Mouse (Mus musculus): ENCODE results near the gene Tbc1d1. TPM values are rescaled to one million over a fixed set of nuclear protein-coding genes. Genes with fewer than 3 reads are reported as not detected.
A peak's percentile ranks its signal among the peaks of the same experiment; 100 is the strongest.

Tbc1d1 gene
- total RNA-seq, 2 experiments from 2014 or later = 57.2 to 73.9 TPM

GRCm38 (mm10) chr5:64379829-64380228, 223.7 kb downstream of the Tbc1d1 start:
- no peak for DNase-seq (ENCODE audit: low spot score)

DNA sequence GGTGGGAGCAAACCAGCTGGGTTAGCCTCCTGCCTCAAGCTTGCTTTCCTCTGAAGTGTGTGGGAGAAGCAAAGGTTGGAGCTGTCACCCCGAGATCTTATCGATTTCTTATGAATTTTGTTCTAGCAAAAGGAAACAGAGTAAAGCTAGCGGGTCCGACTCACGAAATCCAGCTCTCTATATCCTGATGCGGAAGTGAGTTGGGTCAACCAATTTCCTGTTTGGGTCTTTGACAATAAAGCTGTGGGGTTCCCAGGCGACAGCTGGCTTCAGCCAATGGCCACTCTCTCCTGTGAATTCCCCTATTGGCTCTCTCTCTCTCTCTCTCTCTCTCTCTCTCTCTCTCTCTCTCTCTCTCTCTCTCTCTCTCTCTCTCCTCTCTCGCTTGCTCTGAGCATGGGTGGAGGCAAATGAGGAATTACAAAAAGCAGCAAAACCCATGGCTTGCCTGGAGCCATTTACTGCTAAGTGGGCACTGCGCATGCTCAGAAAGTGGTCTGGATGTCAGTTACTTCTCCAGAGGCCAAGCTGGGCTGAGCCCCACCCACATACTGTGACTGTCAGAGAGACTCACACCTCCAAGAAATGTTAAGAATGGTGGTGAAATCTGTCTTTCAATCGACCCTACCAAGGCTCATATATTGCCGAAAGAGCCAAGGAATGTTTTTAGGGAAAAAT, 224.7 kb downstream of the Tbc1d1 start:
- DNase-seq (ENCODE audit: low spot score) = no peak

- no peak for DNase-seq (ENCODE audit: low spot score)
Observed at GRCm38 (mm10) chr5:64381538-64381937, 225.4 kb downstream of the Tbc1d1 start.

GRCm38 (mm10) chr5:64382451-64383057, 226.4 kb downstream of the Tbc1d1 start:
- peak; percentile 82 for DNase-seq (ENCODE audit: low spot score)

DNA sequence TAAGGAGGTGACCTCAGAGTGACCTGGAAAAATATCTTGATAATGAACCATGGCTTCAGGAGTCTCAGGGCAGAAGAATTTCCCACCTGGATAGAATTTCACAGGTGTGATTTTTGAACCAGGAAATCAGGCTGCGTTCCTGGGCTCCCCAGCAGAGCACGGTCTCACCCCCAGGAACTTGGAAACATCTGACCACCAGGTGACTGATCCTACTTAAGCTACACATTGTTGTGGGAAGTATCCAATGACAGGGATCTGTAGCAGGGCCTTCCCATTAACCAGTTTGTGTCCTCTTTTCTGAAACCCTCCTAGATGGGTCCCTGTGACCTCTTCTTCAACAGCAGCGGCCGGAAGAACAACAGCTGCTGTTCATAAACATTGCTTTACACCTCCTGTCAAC, 227.1 kb downstream of the Tbc1d1 start:
- DNase-seq (ENCODE audit: low spot score) = no peak

DNA sequence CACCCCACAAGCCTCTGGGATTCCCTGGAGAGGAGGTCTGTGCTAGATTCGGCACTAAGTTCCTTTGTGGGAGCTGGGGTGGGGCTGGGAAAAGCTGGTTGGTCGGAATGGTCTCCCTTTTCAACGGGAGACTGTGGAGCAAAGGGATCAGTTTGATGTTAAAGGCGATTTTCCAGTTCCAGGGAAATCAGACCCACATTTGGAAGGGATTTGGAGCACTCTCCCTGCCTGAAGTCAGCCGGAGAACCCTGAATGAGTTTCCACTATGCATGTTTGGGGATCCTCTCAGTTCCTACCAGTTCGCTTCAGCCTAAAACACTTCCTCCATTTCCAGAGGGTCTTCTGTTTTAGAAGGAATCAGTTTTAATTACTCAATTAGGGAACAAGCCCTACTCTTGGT, 228.4 kb downstream of the Tbc1d1 start:
- DNase-seq (ENCODE audit: low spot score) = no peak

- no peak for DNase-seq (ENCODE audit: low spot score)
Observed at GRCm38 (mm10) chr5:64386996-64387395, 230.9 kb downstream of the Tbc1d1 start.

DNA sequence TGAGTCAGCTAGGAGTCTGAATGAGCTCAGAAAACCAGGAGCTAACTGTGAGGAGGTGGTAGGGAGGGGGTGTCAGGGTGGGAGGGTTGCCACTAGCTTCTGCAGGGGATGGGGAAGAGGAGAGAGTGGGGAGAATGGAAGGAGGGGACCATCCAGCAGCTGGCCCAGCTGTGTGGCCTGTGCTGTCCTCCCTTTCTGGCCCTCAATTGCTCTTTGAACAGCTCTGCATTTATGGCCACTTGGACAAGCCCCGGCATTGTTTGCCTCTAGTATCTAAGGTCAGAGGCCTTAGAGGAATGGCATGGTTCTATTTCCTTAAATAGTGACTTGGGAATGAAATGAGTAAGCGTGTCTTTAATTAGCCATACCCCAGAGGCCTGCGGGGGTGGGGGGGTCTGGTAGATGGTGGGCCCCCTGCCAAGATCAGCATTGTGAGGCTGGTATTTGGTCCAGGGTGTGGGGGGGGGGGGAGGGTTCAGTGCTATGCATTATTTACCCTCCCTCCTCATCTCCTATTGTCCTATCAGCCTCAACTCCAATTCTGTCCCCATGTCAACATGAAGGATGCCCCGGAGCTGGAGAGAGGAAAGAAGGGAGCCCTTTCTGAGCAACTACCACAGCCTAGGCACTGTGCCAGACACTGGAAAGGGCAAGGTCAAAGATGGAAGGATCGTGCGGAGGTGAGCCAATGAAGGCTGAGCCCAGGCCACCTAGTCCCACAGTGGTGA, 233.3 kb downstream of the Tbc1d1 start:
- DNase-seq (ENCODE audit: low spot score) = no peak

GRCm38 (mm10) chr5:64391346-64391745, 235.2 kb downstream of the Tbc1d1 start:
- DNase-seq (ENCODE audit: low spot score) = no peak

- DNase-seq (ENCODE audit: low spot score) = no peak
Observed at GRCm38 (mm10) chr5:64392426-64393020, 236.4 kb downstream of the Tbc1d1 start.

GRCm38 (mm10) chr5:64393530-64393929, 237.4 kb downstream of the Tbc1d1 start:
- DNase-seq (ENCODE audit: low spot score) = no peak

DNA sequence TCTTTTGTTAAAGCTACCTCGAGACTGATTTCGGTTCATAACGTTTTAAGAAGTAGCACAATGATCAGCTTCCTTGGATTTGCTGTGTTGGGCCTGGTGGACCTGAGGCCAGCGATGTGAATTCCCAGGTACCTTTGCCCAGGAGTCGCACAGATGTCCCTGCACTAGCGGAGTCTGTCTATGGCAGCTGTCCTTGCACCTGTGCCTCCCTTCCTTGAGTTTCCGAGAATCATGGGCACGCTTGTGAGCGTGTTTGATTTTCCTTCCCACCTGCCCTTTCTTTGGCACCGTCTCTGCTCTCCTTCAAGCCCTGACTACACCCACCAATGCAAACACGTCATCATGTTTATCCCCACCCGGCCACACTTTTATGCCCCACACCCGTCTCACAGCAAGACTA, 242.1 kb downstream of the Tbc1d1 start:
- DNase-seq (ENCODE audit: low spot score) = no peak

- DNase-seq (ENCODE audit: low spot score) = no peak
Observed at GRCm38 (mm10) chr5:64400742-64401141, 244.6 kb downstream of the Tbc1d1 start.

Small RNA genes within 50 kb of the gene (microRNA-seq; reads per million reads assigned to microRNA genes)
- gene Gm22395 = not detected

Other genes with a start within 250 kb of the Tbc1d1 start
- 10 to 100 TPM in 1 of 2 experiments, 1 to 10 TPM in 1; 9.3 to 10.7 TPM for gene Rell1, start 187.4 kb upstream of the Tbc1d1 start, total RNA-seq (2021)
- 1 to 10 TPM; 1.5 to 2.3 TPM for gene Pgm2, start 63.4 kb upstream of the Tbc1d1 start, total RNA-seq (2021)